Mouse (Mus musculus) forebrain, embryonic 16.5 days (tissue): ENCODE measurements at regions not wholly inside any gene's neighbourhood (a gene's known extent, or its start where the extent isn't known, plus 50 kb on each side); places are given as distances from the start of the nearest gene placed in this dataset.

Experiments
- ATAC-seq: fragments of 200-750 bp; cut with Nextera tagmentation; 2 replicates; pipeline ENCODE4 v1.8.0; 2017; ENCODE audit warnings: mild to moderate bottlenecking, moderate library complexity
- H3K27ac ChIP-seq: fragments of 300-500 bp; sonication (generic); 2 replicates; pipeline ENCODE4 v1.5.1; 2014; ENCODE audit warnings: low read length, control low read depth
- H3K27me3 ChIP-seq: fragments of 300-500 bp; sonication (generic); replicated peaks from 2 replicates; pipeline ENCODE4 v1.6.1; 2014; ENCODE audit warnings: low read length; ENCODE audit not compliant: control insufficient read depth, insufficient read depth
- H3K36me3 ChIP-seq: fragments of 300-500 bp; sonication (generic); 2 replicates; pipeline ENCODE4 v1.6.1; 2014; ENCODE audit not compliant: control insufficient read depth, insufficient read depth
- H3K4me1 ChIP-seq: fragments of 300-500 bp; sonication (generic); replicated peaks from 2 replicates; pipeline ENCODE4 v1.6.1; 2014; ENCODE audit warnings: low read length; ENCODE audit not compliant: control insufficient read depth, insufficient read depth
- H3K4me2 ChIP-seq: fragments of 300-500 bp; sonication (generic); 2 replicates; pipeline ENCODE4 v1.6.1; 2014; ENCODE audit warnings: mild to moderate bottlenecking, low read length, control low read depth
- H3K4me3 ChIP-seq: fragments of 300-500 bp; sonication (generic); replicated peaks from 2 replicates; pipeline ENCODE4 v1.5.1; 2014; ENCODE audit warnings: mild to moderate bottlenecking, low read length, control low read depth
- H3K9ac ChIP-seq: fragments of 300-500 bp; sonication (generic); replicated peaks from 2 replicates; pipeline ENCODE4 v1.6.1; 2014; ENCODE audit warnings: low read depth, low read length, control low read depth
- H3K9me3 ChIP-seq: fragments of 300-500 bp; sonication (generic); 2 replicates; pipeline ENCODE4 v1.6.1; 2016; ENCODE audit warnings: low read length; ENCODE audit not compliant: control insufficient read depth
- WGBS: fragments of 180-500 bp; shearing (Covaris S2); extraction: QIAGEN DNeasy Blood & Tissue Kit; methylation state at CpG from one replicate; pipeline ENCODE4 v1.1.7; 2014; 5-methylcytosine and 5-hydroxymethylcytosine counted together

DNA sequence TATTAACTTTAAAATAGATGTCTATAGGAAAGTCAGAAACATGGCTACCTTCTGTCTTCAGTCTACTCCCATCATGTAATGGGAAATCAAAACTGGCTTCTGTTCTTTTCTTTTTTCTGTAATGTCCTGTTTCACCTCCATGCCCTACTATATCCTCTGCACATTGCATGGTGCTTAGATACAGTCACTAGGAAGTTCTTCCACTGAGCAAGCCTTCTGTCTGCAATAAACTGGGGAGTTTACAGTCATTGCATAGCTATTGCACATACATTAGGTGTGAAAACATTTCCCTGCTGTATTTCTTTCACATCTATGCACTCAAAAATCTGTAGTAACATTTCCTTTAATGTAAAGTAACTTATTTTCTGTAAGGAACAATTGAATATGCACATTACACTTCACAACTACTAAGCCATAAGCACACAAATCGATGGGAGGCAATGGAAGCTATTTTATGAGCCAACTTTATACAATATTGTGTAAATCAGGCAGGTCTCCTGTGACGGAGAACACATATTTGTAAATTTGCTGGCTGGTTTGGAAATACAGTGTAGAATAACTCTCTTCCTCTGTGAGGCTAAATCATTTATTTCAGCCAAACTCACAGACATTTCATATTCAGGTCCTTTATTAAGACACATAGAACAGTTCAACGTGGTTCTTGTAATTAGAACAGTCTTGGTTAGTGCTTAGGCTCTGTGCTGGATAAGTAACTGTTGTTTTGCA, 60.6 kb upstream of the Inhba start:
- Histone ChIP-seq H3K4me3 (no peak overlapping the region), H3K4me1 (no peaks in the 10 kb centered on the region), H3K27me3 (no peaks in the 10 kb centered on the region), H3K36me3 (no peaks in the 10 kb centered on the region), H3K9ac (no peak overlapping the region), H3K9me3 (no peaks in the 10 kb centered on the region), H3K27ac (no peak overlapping the region), H3K4me2 (no peak overlapping the region)
- ATAC-seq: no peak
- WGBS: 76% methylated on average over 3 of the region's 3 CpGs
